Mouse (Mus musculus): ENCODE data around the gene Ndufa11.

- TF ChIP-seq CTCF (IDR thresholded peaks at IDR 0.05; ENCODE audit: insufficient read depth, low read length) (no peak), POLR2A (IDR thresholded peaks at IDR 0.05; ENCODE audit: borderline replicate concordance, extremely low read depth, low read depth, low read length) (no peak)
These were observed 7.9 kb upstream of the Ndufa11 start for GRCm38 (mm10) chr17:56709708-56710107.

Data from lung, adult 2 months (tissue).